Mouse (Mus musculus) right cerebral cortex, postnatal 36 days (tissue): ENCODE measurements at regions not wholly inside any gene's neighbourhood (a gene's known extent, or its start where the extent isn't known, plus 50 kb on each side); places are given as distances from the start of the nearest gene placed in this dataset.

Experiments used
- DNase-seq, 2 experiments: peaks; one replicate each; pipeline ENCODE4 v3.0.0; 2022; ENCODE audit warnings: low spot score in 2 of 2, mixed read lengths in 1 of 2

GRCm38 (mm10) chr10:96955036-96955775 lies 338.4 kb downstream of the Btg1 start:
- no peak for DNase-seq

DNA sequence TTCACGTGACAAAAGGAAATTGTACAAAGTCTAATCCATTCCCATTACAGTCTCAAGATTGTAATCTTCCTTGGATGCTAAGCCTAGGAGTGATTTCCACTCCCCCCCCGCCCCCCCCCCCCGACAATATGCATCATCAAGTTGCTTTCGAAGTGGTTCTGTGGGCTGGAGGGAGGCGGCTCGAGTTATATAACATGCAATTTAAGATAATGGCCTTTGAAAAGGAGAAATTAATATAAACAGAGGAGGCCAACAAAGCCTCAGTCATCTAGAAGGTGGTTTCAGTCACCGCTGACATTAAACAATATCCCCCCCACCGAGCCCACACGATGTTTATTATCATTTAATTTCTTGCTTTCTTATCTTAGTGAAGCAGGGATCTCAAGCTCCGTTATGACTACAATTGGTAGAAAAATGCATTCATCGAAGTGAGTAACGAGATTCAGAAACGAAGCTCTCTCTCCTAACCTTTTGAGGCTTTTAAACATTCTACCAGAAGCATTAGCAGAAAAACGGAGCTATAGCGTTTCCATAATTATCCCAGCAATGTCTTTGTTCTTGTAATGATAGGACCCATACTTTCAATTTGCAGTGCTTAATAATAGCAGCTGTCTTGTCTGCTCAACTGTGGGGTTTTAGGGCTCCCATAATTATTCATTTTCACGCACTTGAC lies 339.1 kb downstream of the Btg1 start:
- DNase-seq: peak in 1 of 2 experiments; percentile 3

- no peak for DNase-seq
Observed at GRCm38 (mm10) chr10:96956449-96956834, 339.6 kb downstream of the Btg1 start.

DNA sequence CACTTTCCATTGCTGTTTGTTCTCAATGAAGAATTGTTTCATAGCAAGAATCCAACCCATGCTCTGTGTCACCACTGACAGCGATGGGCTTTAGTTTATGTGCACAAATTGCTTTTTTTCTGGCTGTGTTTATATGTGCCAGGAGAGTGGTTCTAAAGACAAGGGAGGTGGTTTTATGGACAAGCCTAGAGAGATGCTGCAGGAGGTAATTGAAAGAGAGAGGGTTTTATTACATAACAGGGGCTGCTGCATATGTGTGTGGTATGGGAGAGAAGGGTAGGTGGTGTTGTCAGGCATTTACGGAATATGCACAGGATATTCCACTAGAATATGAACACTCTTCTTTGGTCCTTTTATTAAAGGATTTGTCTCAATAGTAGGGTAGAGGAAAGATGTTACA lies 340.2 kb downstream of the Btg1 start:
- DNase-seq: no peak

GRCm38 (mm10) chr10:96969825-96970224 lies 353.0 kb downstream of the Btg1 start:
- DNase-seq: no peak

GRCm38 (mm10) chr10:96970737-96971136 lies 353.9 kb downstream of the Btg1 start:
- no peak for DNase-seq

GRCm38 (mm10) chr10:96971810-96972209 lies 355.0 kb downstream of the Btg1 start:
- DNase-seq: no peak

GRCm38 (mm10) chr10:96974326-96974977 lies 357.6 kb downstream of the Btg1 start:
- DNase-seq: no peak

DNA sequence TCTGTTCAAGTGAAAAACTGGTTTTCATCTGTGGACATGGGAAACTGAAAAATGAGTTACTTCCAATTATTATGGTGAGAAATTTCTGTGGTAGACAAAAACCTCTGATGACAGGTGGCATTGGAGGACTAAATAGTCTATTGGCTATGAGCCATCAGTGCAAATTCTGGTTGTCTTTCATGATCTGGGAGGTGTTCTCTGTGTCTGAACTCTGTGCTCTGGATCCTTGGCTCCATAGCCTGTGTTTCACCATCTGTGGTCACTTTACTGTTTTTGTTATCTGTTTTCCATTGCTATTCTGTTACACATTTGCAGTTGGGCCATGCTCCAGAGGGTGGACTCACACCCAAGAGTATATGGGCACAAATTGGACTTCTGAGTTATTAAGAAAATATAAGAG lies 359.9 kb downstream of the Btg1 start:
- no peak for DNase-seq

DNA sequence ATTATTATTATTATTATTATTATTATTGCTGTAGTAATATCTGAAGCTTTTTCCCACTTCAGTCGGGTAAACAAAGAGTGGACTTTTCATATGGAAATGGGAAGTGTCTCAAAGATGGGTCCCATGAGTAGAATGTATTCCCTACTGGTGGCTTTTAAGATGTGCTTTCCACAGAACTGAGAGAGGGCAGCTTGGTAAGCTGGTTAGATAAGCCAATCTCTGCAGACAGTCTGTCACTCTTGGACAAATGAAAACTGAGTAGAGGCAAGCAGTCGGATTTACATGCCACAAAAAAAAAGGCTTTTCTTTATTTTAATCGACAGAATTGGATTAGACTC lies 363.7 kb downstream of the Btg1 start:
- no peak for DNase-seq

GRCm38 (mm10) chr10:96980832-96981515 lies 364.2 kb downstream of the Btg1 start:
- DNase-seq: no peak

GRCm38 (mm10) chr10:96981516-96981869 lies 364.7 kb downstream of the Btg1 start:
- DNase-seq: no peak

GRCm38 (mm10) chr10:97000871-97001270 lies 384.1 kb downstream of the Btg1 start:
- no peak for DNase-seq

DNA sequence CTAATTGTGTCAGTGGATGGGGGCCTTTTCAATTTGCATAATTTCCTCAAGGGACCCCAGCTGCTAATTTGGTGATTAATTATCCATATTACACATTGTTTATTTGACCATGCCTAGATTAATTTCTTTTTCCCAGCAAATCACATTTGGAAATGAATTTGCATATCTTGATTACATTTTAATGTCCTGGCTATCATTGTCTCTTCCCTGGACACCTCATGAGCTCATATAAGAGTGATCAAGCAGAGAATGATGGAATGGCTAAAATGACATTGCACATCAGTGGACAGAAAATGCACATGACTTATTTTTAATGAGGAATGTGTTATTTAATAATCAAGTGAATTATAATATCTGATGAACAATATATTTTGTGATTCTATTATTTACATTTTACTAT lies 392.1 kb downstream of the Btg1 start:
- no peak for DNase-seq

DNA sequence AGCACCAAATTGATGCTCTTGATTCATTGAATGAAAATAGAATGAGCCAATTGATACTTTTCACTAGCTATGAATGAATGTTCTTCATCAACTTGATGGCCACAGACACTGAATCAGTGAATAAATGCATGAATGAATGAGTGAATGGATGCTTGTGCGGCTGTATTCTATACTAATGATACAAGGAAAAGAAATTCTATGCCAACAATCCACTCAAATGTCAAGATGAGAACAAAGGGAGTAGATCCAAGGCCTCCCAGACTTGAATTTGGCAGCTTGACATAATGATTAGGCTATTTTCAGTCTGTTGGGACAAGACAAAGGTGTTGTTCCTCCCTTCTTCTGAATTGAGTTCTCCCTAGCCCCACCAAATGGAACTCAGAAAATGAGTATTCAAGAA lies 393.1 kb downstream of the Btg1 start:
- DNase-seq: no peak

- DNase-seq: no peak
Observed at GRCm38 (mm10) chr10:97018641-97019040, 401.8 kb downstream of the Btg1 start.

DNA sequence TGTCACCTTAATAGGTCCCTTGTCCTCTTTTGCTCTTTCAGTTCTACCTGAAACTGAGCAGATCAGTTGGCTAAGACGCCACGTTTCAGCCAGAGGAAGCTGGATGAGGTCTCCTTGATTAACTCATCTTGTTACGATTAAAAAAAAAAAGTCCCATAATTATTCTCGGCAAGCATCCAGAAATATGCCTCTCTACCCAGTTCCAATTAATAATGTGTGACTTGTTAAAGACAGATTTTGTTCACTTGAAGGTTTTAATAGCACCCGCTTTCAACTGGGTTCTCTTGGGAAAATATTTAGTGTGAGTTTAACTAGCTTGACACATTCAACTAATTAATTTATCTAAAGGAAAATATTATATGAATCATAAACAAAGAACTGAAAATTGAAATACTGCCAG lies 412.0 kb downstream of the Btg1 start:
- DNase-seq: no peak

DNA sequence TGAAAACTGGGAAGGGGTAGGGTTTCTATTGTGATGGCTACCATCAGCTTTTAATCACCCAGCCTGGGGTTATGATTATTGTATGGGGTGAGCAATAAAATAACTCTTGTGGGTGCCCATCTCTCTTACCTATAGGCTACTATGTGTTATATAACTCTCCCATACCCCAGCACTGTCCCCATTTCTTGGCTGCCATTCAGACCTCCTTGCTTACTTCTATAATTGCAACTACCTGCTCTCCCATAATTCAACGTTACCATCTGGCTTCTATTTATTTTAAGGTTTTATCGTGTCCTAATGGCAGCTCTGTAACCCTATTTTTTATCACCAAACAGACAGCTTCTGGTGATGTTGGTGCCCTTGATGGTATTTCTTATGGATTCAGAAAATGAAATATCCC lies 414.2 kb downstream of the Btg1 start:
- DNase-seq: no peak

DNA sequence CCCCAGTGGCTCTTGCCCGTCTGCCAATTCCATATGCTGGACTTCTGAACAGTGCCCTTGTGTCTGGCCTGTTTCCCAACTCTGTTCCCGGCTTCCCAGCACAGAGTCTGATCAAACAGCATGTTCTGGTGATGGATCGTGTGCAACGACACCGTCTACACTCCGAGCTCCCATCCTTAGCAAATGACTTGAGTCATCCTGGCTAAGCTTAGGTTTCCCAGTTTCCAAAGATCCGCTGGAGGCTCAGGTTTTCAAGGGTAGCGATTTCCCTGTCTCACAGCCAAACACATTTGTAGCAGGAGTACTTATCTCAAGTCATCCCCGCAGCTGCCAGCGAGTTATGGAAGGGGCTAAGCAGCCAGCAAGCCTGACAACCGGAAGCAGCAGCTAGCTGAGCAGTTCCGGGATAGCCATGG lies 418.6 kb downstream of the Btg1 start:
- DNase-seq: peak in 1 of 2 experiments; percentile 6

GRCm38 (mm10) chr10:97038025-97038424 lies 421.2 kb downstream of the Btg1 start:
- DNase-seq: no peak

- no peak for DNase-seq
Observed at GRCm38 (mm10) chr10:97047566-97047965, 430.8 kb downstream of the Btg1 start.

DNA sequence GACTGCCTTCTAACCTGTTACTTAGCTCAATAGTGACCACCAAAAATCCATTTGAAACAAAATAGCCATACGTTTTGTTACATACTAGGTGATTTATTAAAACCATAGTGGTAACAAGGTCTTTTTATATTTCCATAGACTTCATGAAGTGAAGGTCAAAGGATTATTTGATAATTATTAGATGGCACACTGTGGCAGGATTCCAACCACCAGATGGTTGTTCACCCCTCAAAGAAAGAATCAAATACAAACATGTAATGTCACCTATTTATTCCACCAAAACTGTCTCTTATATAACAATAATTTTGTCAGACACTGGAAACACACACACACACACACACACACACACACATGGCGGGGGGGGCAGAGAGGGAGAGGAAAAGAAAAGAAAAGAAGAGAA lies 431.2 kb downstream of the Btg1 start:
- DNase-seq: no peak

DNA sequence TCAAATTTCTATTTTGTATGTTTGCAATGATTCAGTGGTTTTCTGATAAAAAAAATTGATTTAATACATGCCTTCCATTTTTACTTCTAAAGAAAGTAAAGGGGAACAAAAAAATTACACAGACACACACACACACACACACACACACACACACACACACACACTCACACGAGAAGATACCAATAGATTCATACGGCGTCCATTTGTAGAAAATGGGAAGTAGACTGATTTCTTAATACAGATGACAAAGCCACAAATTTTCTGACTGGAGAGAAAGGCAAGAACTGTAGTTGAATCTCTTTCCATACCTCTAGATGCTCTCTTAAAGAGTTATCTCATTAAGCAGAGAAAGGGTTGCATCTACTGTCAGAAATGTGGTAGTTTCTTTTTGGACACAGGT lies 424.9 kb upstream of the Dcn start:
- DNase-seq: no peak
